Mouse (Mus musculus) spleen, adult 2 months (tissue): ENCODE data around the gene Spesp1. TPM values are rescaled to one million over a fixed set of nuclear protein-coding genes. Genes with fewer than 3 reads are reported as not detected.

Experiments used
- DNase-seq, 2 experiments: peaks; one replicate each; pipeline versions ENCODE4 v3.0.0 to v3.0.0-alpha.2; 2012 to 2021; ENCODE audit warnings: low spot score in 2 of 2, low read depth in 1 of 2
- H3K27ac ChIP-seq: fragments of 200-500 bp; 2 replicates; pipeline ENCODE4 v1.5.1; 2012; ENCODE audit warnings: low read length, inconsistent platforms; ENCODE audit not compliant: insufficient read depth
- H3K27me3 ChIP-seq: fragments of 200-500 bp; 2 replicates; pipeline ENCODE4 v1.6.1; 2012; ENCODE audit warnings: mild to moderate bottlenecking, moderate library complexity, low read length, inconsistent platforms; ENCODE audit not compliant: control insufficient read depth, insufficient read depth
- H3K36me3 ChIP-seq: fragments of 200-500 bp; 2 replicates; pipeline ENCODE4 v1.6.1; 2012; ENCODE audit warnings: mild to moderate bottlenecking, low read length, inconsistent platforms; ENCODE audit not compliant: control insufficient read depth, insufficient read depth
- H3K4me1 ChIP-seq: fragments of 200-500 bp; 2 replicates; pipeline ENCODE4 v1.6.1; 2011; ENCODE audit warnings: inconsistent platforms; ENCODE audit not compliant: control insufficient read depth, insufficient read depth, insufficient read length
- H3K4me3 ChIP-seq: fragments of 200-500 bp; 2 replicates; pipeline ENCODE4 v1.5.1; 2011; ENCODE audit warnings: mild to moderate bottlenecking, inconsistent platforms; ENCODE audit not compliant: insufficient read depth, insufficient read length; ENCODE audit errors: extremely low read depth
- CTCF ChIP-seq: fragments of 200-500 bp; IDR thresholded peaks from 2 replicates; pipeline ENCODE4 v1.5.1; 2011; ENCODE audit warnings: mild to moderate bottlenecking, inconsistent platforms; ENCODE audit not compliant: insufficient read depth, insufficient read length, insufficient replicate concordance; ENCODE audit errors: extremely low read depth
- POLR2A ChIP-seq: fragments of 200-500 bp; IDR thresholded peaks from 2 replicates; pipeline ENCODE4 v1.6.1; 2011; ENCODE audit warnings: low read depth, low read length, inconsistent platforms
- WGBS: fragments of 180-500 bp; shearing (Covaris S2); methylation state at CpG from one replicate; pipeline ENCODE4 v1.1.7; 2018; 5-methylcytosine and 5-hydroxymethylcytosine counted together
- polyA plus RNA-seq: library from polyadenylated mRNA; depleted of rRNA; stranded (reverse); fragments of >200 nt; gene quantifications from 2 replicates; pipeline ENCODE4 v1.2.3, GENCODE M21; 2012; rRNA removed

Gene Spesp1
- not detected in 2 replicates for polyA plus RNA-seq

DNA sequence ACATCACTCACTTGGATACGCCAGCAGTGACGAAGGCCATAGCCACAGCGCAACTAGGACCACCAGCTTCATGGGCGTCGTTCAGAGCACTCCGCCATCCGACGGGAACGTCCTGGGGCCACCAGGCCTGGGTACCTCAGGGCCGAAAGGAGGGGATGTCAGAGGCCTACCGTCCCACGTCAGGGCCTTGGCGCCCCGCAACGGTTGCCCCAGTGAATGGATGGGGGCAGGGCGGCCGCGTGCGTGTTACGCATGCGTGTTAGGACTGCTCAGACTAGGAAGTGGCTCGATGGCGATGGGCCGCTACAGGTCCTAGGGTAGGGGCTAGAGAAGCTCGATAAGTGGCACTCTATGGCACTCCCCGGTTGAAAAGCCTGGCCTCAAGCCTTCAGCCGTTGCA, at the start of gene Spesp1:
Gene Spesp1, minus strand, starts transcription at position 218 of the 400 bp plus-strand sequence.
- no peak for DNase-seq
- no peak within 1 kb of the TSS for H3K27ac ChIP-seq
- H3K4me1 ChIP-seq, result no peaks in the 10 kb centered on the region
- TF ChIP-seq POLR2A, result no peak
- TF ChIP-seq CTCF, result no peak
- no peaks in the 10 kb centered on the region for H3K36me3 ChIP-seq
- no peaks in the 10 kb centered on the region for H3K27me3 ChIP-seq
- no peak within 1 kb of the TSS for H3K4me3 ChIP-seq
- WGBS, result 91% methylated on average over 27 of the region's 27 CpGs

DNA sequence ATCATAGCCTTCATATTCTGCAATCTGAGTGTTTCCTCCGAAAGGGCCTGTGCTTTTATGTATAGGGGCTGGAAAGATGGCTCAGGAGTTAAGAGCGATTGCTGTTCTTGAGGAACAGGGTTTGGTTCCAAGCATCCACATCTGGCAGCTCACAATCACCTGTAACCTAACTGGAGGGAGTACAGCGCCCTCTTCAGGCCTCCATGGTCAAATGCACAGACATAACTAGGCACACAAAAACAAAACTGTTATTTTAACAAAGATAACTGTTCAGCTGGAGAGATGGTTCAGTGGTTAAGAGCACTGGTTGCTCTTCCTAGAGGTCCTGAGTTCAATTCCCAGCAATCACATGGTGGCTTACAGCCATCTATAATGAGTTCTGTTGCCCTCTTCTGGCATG, 44.0 kb upstream of the Spesp1 start:
- Histone ChIP-seq H3K4me1 (no peaks in the 10 kb centered on the region), H3K4me3 (no peak overlapping the region), H3K27ac (no peak overlapping the region), H3K27me3 (no peaks in the 10 kb centered on the region; the same call in 1 of the 2 replicates), H3K36me3 (no peaks in the 10 kb centered on the region)
- TF ChIP-seq POLR2A (no peak), CTCF (no peak)
- WGBS, result 86% methylated on average over 3 of the region's 3 CpGs
- no peak for DNase-seq

DNA sequence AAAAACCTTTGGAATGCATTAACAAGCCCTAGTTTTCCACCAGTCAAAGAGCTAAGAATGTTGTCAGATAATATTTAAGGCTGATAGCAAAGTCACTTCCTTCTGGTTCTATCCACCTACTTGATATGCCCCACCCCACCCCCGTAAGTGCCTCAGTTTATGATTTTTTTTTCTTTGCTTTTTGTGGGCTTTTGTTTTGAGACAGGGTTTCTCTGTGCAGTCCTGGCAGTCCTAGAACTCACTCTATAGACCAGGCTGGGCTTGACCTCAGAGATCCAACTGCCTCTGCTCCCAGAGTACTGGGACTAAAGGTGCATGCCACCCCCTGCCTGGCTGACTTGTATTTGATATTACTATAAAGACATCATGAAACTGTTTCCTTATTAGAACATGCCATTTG, 41.8 kb upstream of the Spesp1 start:
- Histone ChIP-seq H3K27ac (no peak overlapping the region), H3K4me1 (no peaks in the 10 kb centered on the region), H3K36me3 (no peaks in the 10 kb centered on the region), H3K4me3 (no peak overlapping the region), H3K27me3 (no peaks in the 10 kb centered on the region; the same call in 1 of the 2 replicates)
- TF ChIP-seq CTCF, result no peak
- TF ChIP-seq POLR2A, result no peak
- no peak for DNase-seq
- 76% methylated on average over 1 of the region's 1 CpGs for WGBS

DNA sequence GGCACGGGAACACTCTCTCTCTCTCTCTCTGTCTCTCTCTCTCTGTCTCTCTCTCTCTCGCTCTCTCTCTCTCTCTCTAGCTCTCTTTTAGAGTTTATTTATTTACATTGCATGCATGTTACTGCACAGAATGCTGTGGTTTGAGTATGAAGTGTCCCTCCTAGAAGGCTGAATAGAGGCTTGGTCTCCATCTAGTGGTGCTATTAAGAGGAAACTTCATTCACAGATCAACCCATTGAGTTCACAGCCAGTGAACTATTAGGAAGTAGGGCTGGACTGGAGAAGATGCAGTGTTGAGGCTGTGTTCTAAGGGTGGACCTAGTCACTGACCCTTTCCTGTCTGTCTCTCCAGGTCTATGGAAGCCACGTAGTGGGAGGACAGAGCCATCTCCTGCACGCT, 36.7 kb upstream of the Spesp1 start:
- TF ChIP-seq POLR2A (no peak), CTCF (no peak)
- DNase-seq, result no peak
- Histone ChIP-seq H3K27ac (no peak overlapping the region), H3K4me3 (no peak overlapping the region), H3K36me3 (no peaks in the 10 kb centered on the region), H3K27me3 (no peaks in the 10 kb centered on the region; the same call in 1 of the 2 replicates), H3K4me1 (no peaks in the 10 kb centered on the region)
- 73% methylated on average over 4 of the region's 4 CpGs for WGBS

DNA sequence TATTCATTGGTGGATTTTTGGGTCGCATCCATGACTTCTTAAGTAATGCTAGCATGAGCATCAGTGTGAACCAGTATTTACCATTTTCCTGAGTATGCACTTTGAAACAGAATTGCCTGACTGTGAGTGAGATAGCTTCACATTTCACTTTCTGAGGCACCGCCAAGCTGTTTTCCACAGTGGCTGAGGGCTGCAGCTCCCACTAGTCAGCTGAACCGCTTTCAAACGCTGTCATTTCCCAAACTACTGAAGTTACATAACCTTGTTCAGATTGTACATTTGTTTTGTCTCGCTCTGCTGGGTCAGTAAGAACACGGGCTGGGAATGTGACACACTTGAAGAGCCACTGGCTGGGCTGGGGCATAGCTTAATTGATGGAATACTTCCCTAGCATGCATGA, 33.5 kb upstream of the Spesp1 start:
- WGBS, result 86% methylated on average over 6 of the region's 6 CpGs
- DNase-seq, result no peak
- no peaks in the 10 kb centered on the region for H3K36me3 ChIP-seq
- no peaks in the 10 kb centered on the region for H3K4me1 ChIP-seq
- no peak overlapping the region for H3K4me3 ChIP-seq
- TF ChIP-seq POLR2A (no peak), CTCF (no peak)
- H3K27ac ChIP-seq, result no peak overlapping the region
- no peaks in the 10 kb centered on the region for H3K27me3 ChIP-seq

DNA sequence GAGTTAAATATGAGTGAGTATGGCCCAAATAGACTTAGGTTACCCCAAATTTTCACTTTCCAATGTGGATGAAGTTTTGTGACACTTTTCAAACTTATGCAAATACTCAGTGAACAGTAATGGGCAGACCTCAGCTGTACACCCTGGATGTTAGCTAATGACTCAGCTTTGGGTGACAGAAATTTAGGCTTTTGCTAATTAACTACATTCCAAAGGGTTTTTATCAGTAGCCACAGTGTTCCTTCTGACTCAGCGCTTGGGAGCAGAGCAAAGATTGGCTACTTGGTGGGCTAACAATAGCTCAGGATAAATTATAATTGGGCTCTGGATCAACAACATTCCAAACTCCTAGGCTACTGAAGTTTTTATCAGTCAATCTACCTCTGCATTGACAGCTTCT, 14.9 kb upstream of the Spesp1 start:
- no peaks in the 10 kb centered on the region for H3K36me3 ChIP-seq
- TF ChIP-seq POLR2A, result no peak
- TF ChIP-seq CTCF, result no peak
- H3K4me1 ChIP-seq, result no peaks in the 10 kb centered on the region
- 94% methylated on average over 1 of the region's 1 CpGs for WGBS
- no peak for DNase-seq
- no peaks in the 10 kb centered on the region for H3K27me3 ChIP-seq
- H3K27ac ChIP-seq, result no peak overlapping the region
- no peak overlapping the region for H3K4me3 ChIP-seq

DNA sequence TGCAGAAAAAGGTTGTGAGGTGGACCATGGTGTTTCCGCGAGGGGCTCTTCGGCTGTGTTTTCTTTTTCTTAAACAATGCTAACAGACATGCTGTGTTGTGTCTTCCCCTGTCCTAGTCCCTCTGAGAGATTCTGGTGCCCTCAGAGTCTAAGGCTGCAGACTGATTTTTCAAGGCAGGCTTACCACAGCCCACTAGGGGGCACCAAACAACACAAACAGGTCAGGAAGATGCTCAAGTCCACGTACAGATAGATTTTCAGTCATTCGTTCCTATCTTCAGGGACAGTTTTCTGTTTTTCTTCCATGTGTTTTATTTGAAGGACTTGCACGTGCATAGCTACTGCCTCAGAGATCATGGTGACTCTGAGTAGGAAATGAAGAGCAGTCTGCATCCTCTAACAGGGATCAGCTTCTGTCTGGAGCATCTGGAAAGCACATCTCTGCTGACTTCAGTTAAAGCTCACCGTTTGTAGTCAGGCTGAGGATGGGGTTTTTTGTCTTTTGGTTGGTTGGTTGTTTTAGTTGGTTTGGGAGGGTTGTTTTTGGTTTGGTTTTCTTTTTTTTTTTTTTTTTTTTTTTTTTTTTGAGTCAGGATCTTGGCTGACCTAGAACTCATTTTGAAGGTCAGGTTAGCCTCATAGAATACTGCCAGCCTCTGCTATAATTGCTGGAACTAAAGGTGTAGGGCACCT, 13.1 kb upstream of the Spesp1 start:
- H3K4me1 ChIP-seq, result no peaks in the 10 kb centered on the region
- no peak overlapping the region for H3K4me3 ChIP-seq
- TF ChIP-seq CTCF (peak; percentile 64; the same call in 1 of the 2 replicates), POLR2A (no peak)
- H3K36me3 ChIP-seq, result no peaks in the 10 kb centered on the region
- H3K27ac ChIP-seq, result no peak overlapping the region
- H3K27me3 ChIP-seq, result no peaks in the 10 kb centered on the region
- DNase-seq, result peak; percentile 59 to 69
- 33% methylated on average over 7 of the region's 7 CpGs for WGBS
